Mouse (Mus musculus) 416B (cell line): Measurements from ENCODE around the gene Dpp3.
"Not testable (repeated sequence)": the region's sequence is repeated elsewhere in the genome, so short reads cannot be mapped to it uniquely, and the experiment has no call there.

Source experiments
- DNase-seq: peaks from one replicate; pipeline ENCODE4 v3.0.0; 2011; ENCODE audit warnings: low read depth

The Dpp3 gene

GRCm38 (mm10) chr19:4927904-4928531 is at the start of gene Dpp3:
Gene Dpp3, minus strand, starts transcription at chr19:4928287.
- DNase-seq: peak; percentile 99

- peak; percentile 73 for DNase-seq
These were observed 40.1 kb upstream of the Dpp3 start for GRCm38 (mm10) chr19:4968236-4968635.

- DNase-seq: peak; percentile 98
These were observed 34.0 kb upstream of the Dpp3 start, which contains the start of gene Mrpl11 for GRCm38 (mm10) chr19:4961928-4962601. Gene Mrpl11, plus strand, starts transcription at chr19:4962147.

- DNase-seq: not testable (repeated sequence)
These were observed 20.6 kb upstream of the Dpp3 start for GRCm38 (mm10) chr19:4948641-4949040.

GRCm38 (mm10) chr19:4945540-4945939 is 17.5 kb upstream of the Dpp3 start:
- no peak for DNase-seq

- no peak for DNase-seq
These were observed 15.1 kb upstream of the Dpp3 start for GRCm38 (mm10) chr19:4943253-4943588.

GRCm38 (mm10) chr19:4942551-4943252 is 14.6 kb upstream of the Dpp3 start, which contains the start of gene Peli3:
Gene Peli3, minus strand, starts transcription at chr19:4943127.
- DNase-seq: no peak

GRCm38 (mm10) chr19:4937444-4938310 is 9.6 kb upstream of the Dpp3 start:
- no peak for DNase-seq

- no peak for DNase-seq
These were observed 8.8 kb upstream of the Dpp3 start for GRCm38 (mm10) chr19:4936896-4937295.

GRCm38 (mm10) chr19:4928781-4929180 is 694 bp upstream of the Dpp3 start:
- peak; percentile 13 for DNase-seq

- no peak for DNase-seq
These were observed 2.8 kb downstream of the Dpp3 start for GRCm38 (mm10) chr19:4925121-4925860.

- DNase-seq: no peak
These were observed 8.4 kb downstream of the Dpp3 start for GRCm38 (mm10) chr19:4919652-4920051.

GRCm38 (mm10) chr19:4916827-4917226 is 11.3 kb downstream of the Dpp3 start:
- DNase-seq: no peak

GRCm38 (mm10) chr19:4915924-4916603 is 12.0 kb downstream of the Dpp3 start:
- DNase-seq: no peak

- DNase-seq: no peak
These were observed 18.7 kb downstream of the Dpp3 start for GRCm38 (mm10) chr19:4909376-4909775.

- peak; percentile 32 for DNase-seq
These were observed 20.0 kb downstream of the Dpp3 start for GRCm38 (mm10) chr19:4908107-4908506.

- no peak for DNase-seq
These were observed 21.9 kb downstream of the Dpp3 start, which contains the start of gene Bbs1 for GRCm38 (mm10) chr19:4905979-4906794. Gene Bbs1, minus strand, starts transcription at chr19:4906628.

GRCm38 (mm10) chr19:4899888-4900287 is 28.2 kb downstream of the Dpp3 start:
- DNase-seq: no peak

GRCm38 (mm10) chr19:4898972-4899371 is 29.1 kb downstream of the Dpp3 start:
- no peak for DNase-seq
